Mouse (Mus musculus) heart, adult 2 months (tissue): ENCODE measurements around the gene Phf5a.

Experiments used
- CTCF ChIP-seq: fragments of 200-600 bp; IDR thresholded peaks from 2 replicates; pipeline ENCODE4 v1.8.1; 2022; ENCODE audit warnings: antibody characterized with exemption, mild to moderate bottlenecking, moderate library complexity
- EP300 ChIP-seq: fragments of 200-500 bp; IDR thresholded peaks from 2 replicates; pipeline ENCODE4 v1.6.1; 2011; ENCODE audit warnings: low read depth, low read length, control low read depth; ENCODE audit not compliant: insufficient read depth
- POLR2A ChIP-seq: fragments of 200-500 bp; IDR thresholded peaks from 2 replicates; pipeline ENCODE4 v1.6.1; 2011; ENCODE audit warnings: mild to moderate bottlenecking, low read depth, low read length, control low read depth; ENCODE audit not compliant: insufficient read depth

- TF ChIP-seq POLR2A (no peak), CTCF (no peak), EP300 (0 out of 2 replicates have a peak, but pooled peaks have one; percentile 33)
Measured at GRCm38 (mm10) chr15:81853081-81853480, 18.6 kb downstream of the Phf5a start.
